12 mouse cellular contexts compared by ENCODE assay signal in genomic region chr12:78921421-78921820, GRCm38 (mm10).
"Had no signal": no experiment of that assay in that cellular context is flagged by ENCODE, and none has a peak within 500 bp of the region (broad histone marks: within the 10 kb centered on the region; RNA-seq: fewer than 3 reads in every experiment).

No protein-coding gene starts in this region.

- H3K4me2 ChIP-seq: hindbrain, embryonic 14.5 days; intestine, embryonic 15.5 days; midbrain, embryonic 15.5 days had no signal

- H3K27me3 ChIP-seq: intestine, embryonic 15.5 days; midbrain, embryonic 15.5 days had no signal

- H3K9ac ChIP-seq: hindbrain, embryonic 14.5 days; intestine, embryonic 15.5 days; liver, embryonic 14.5 days; midbrain, embryonic 15.5 days had no signal

- H3K9me3 ChIP-seq: intestine, embryonic 15.5 days; midbrain, embryonic 10.5 days; midbrain, embryonic 15.5 days had no signal

- ATAC-seq: intestine, embryonic 15.5 days; midbrain, embryonic 15.5 days had no signal

- DNase-seq: kidney, adult 8-10 months; lung, adult 2 months; right cerebral cortex, postnatal 14 days; thymus, adult 18-20 months; thymus, postnatal 14 days had no signal

- H3K27ac ChIP-seq: hindbrain, embryonic 14.5 days; intestine, embryonic 15.5 days; kidney, postnatal 0 days; left cerebral cortex, adult 2 months; liver, embryonic 14.5 days; midbrain, embryonic 10.5 days; midbrain, embryonic 15.5 days had no signal

- H3K4me3 ChIP-seq: intestine, embryonic 15.5 days; left cerebral cortex, adult 2 months; midbrain, embryonic 10.5 days; midbrain, embryonic 15.5 days had no signal

- H3K36me3 ChIP-seq: intestine, embryonic 15.5 days; midbrain, embryonic 10.5 days; midbrain, embryonic 15.5 days had no signal
